Mouse (Mus musculus) bone marrow macrophage, adult 2 months (primary cell): ENCODE measurements around the gene Prpf40b. TPM values are rescaled to one million over a fixed set of nuclear protein-coding genes. Genes with fewer than 3 reads are reported as not detected.

ENCODE experiments used
- H3K27ac ChIP-seq: 2 replicates; pipeline ENCODE4 v1.5.1; 2012; ENCODE audit warnings: low read depth, low read length; ENCODE audit not compliant: insufficient read depth
- H3K4me1 ChIP-seq: 2 replicates; pipeline ENCODE4 v1.6.1; 2012; ENCODE audit warnings: low read length; ENCODE audit not compliant: control insufficient read depth, insufficient read depth
- H3K4me3 ChIP-seq: 2 replicates; pipeline ENCODE4 v1.5.1; 2012; ENCODE audit warnings: mild to moderate bottlenecking, low read length, moderate library complexity; ENCODE audit not compliant: insufficient read depth
- CTCF ChIP-seq: IDR thresholded peaks from 2 replicates; pipeline ENCODE4 v1.5.1; 2012; ENCODE audit warnings: low read depth, mild to moderate bottlenecking, low read length, moderate library complexity
- POLR2A ChIP-seq: IDR thresholded peaks from 2 replicates; pipeline ENCODE4 v1.6.1; 2012; ENCODE audit warnings: mild to moderate bottlenecking, low read depth, low read length, borderline replicate concordance
- polyA plus RNA-seq: library from polyadenylated mRNA; stranded (reverse); fragments of >200 nt; gene quantifications from 2 replicates; pipeline ENCODE4 v1.2.4, GENCODE M21; 2012; ENCODE audit not compliant: missing spikeins, insufficient read depth, insufficient read length

Gene Prpf40b
- polyA plus RNA-seq, 1 experiment, result 11.0 TPM

DNA sequence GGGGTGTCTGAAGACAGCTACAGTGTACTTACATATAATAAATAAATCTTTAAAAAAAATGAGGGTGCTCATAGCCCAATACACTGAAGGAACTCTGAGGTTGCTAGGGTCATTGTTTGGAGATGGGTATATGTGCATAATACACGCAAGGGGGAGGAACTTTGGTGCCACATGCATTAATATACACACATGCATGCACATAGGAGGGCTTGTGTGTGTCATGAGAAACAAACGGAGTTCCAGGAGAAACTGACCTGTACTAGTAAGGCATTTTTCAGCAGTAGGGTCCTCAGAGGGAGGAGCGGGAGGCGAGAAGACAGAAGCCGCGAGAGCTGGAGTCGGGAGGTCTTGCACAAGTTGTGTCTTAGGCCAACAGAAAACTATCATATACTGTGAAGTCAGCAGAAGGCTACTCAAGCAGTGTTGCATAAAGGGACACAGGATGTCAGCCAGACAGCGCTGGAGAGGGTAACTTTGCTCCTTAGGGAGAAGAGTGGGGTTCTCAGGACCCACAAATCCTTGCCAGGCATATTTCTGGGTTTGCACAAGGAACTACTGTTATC, 35.6 kb upstream of the Prpf40b start:
- Histone ChIP-seq H3K4me3 (peak overlapping the region; percentile 18), H3K27ac (peak overlapping the region; percentile 10), H3K4me1 (peaks cover 19% of the 10 kb centered on the region)
- TF ChIP-seq CTCF (no peak), POLR2A (no peak)

DNA sequence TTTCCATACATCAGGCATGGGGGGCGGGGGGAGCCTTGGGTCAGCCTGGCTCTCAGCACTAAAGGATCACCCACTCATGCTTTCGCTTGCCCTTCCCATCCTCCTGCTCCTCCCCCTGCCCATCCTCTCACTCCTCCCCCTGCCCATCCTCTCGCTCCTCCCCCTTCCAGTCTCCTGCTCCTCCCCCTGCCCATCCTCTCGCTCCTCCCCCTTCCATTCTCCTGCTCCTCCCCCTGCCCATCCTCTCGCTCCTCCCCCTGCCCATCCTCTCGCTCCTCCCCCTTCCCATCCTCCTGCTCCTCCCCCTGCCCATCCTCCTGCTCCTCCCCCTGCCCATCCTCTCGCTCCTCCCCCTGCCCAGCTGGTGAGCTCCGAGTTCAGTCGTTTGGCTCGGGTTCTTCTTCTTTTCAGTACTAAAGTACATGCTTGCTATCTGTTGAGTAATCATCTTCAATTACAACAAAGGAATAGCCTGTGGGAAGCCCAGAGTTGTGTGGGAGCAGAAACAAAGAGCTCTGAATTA, 35.1 kb upstream of the Prpf40b start:
- H3K4me3 ChIP-seq, result peak overlapping the region; percentile 18
- no peak for TF ChIP-seq POLR2A
- no peak for TF ChIP-seq CTCF
- H3K27ac ChIP-seq, result peak overlapping the region; percentile 18
- peaks cover 15% of the 10 kb centered on the region for H3K4me1 ChIP-seq

DNA sequence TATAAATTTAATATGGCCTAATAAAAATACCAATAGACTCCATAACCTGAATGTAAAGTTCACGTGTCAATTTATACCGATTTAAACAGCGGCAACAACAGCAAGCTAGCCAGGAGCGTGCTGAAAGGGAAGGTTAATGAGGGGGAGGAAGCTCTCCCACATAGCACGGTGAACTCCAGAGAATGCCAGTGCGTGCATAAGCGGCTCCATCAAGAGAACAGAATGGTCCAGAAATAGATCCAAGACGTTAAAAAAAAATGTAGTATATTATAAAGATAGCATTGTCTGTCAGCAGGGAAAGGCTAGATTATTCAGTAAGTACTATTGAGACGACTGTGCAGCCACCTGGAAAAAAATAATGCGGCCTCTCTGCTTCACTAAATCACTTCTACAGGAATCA, 32.2 kb upstream of the Prpf40b start:
- TF ChIP-seq POLR2A, result no peak
- TF ChIP-seq CTCF, result no peak
- Histone ChIP-seq H3K4me3 (no peak overlapping the region), H3K27ac (no peak overlapping the region), H3K4me1 (peaks cover 11% of the 10 kb centered on the region)

DNA sequence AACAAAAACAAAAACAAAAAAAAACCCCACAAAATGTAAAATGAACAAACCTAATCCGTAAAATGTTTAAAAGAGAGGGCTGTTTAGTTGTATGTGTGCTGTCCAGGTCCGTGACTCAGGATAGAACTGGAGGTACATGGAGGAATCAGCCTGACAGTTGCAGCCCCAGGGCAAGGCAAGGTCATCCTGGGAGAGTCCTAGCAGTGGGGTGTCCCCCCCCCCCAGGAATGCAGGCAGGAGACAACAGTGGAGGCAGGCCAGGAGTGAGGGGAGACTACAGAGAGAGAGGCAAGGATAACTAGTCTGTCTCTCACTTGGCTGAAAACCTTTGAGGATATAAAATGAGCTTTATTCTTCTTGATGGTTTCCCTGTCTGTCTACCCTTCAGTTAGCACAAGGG, 30.5 kb upstream of the Prpf40b start:
- peaks cover 11% of the 10 kb centered on the region for H3K4me1 ChIP-seq
- no peak overlapping the region for H3K27ac ChIP-seq
- H3K4me3 ChIP-seq, result no peak overlapping the region
- no peak for TF ChIP-seq POLR2A
- no peak for TF ChIP-seq CTCF

DNA sequence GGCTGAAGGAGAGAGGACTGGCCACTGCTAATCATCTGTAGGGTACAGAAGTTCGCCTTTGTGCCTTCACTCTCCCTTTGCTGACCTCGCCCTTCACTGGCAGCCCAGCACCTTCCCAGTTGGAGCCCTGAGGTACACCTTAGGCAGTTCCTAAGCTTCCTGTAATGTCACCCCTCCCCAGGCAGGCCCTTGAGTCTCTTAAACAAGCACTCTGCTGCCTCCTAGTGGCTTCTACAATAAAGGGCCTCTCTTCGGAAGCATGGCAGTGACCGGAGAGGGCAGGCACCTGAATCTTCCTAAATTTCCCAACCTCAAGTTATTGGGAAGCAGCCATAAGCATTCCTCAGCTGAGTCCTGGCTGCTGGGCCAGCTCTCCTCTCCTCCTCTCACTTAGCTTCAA, 29.2 kb upstream of the Prpf40b start:
- no peak for TF ChIP-seq POLR2A
- peak; percentile 84 for TF ChIP-seq CTCF
- Histone ChIP-seq H3K4me1 (peaks cover 3% of the 10 kb centered on the region), H3K4me3 (no peak overlapping the region), H3K27ac (no peak overlapping the region)

DNA sequence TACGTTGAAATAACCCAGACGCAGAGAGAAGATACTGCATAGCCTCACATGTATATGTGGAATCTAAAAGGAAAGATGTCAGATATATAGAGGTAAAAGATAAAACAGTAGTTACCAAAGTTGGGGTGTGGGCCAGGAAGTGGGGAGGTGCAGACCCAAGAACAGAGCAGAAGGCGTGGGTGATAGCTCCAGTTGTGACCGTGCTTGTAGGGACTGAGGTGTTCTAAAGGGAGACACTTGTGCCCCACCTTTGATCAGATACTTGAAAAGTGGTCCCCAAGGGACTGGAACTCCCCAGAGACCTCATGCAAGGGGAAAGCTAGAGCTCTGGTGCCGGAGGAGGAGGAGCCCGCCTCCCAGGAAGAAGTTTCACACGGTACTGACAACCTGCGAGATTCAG, 18.8 kb upstream of the Prpf40b start:
- Histone ChIP-seq H3K4me3 (no peak overlapping the region), H3K27ac (no peak overlapping the region), H3K4me1 (no peaks in the 10 kb centered on the region)
- TF ChIP-seq CTCF (no peak), POLR2A (no peak)

DNA sequence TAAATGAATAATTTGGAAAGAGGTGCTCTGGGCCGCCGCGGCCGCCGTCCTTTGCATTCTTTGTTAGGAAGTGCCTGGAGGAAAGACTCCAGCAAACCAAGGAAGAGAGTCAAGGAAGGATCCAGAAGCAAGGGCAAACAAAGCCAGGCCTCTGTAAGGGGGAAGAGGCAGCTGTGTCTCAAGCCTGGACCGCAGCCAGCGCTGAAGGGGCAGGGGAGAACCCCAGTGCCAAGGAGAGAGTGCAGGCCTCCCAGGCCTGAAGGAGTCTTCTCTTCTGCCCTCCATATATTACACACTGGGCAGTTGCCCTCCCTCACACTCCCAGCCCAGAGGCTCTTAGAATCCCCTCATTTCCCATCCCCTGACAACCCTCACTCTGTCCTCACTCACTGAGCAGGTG, 16.6 kb upstream of the Prpf40b start:
- Histone ChIP-seq H3K4me3 (no peak overlapping the region), H3K27ac (no peak overlapping the region), H3K4me1 (no peaks in the 10 kb centered on the region)
- TF ChIP-seq POLR2A, result no peak
- no peak for TF ChIP-seq CTCF

DNA sequence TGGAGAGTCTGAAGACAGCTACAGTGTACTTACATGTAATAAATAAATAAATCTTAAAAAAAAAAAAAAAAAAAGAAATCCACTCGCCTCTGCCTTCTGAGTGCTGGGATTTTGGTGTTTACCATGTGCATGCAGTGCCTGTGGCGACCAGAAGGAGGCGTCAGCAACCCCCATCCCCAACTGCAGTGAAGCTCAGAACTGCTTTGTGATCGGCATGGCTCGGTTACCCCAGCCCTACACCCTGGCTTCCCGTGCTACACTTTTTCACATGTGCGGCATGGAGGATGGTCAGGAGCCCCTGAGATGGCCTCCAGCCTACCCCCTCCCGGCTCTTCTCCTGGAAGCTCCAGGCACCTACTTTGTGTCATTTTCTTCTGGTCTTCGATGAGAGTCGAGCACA, 11.4 kb upstream of the Prpf40b start:
- Histone ChIP-seq H3K4me1 (peaks cover 12% of the 10 kb centered on the region), H3K4me3 (no peak overlapping the region)
- no peak for TF ChIP-seq POLR2A
- no peak for TF ChIP-seq CTCF

DNA sequence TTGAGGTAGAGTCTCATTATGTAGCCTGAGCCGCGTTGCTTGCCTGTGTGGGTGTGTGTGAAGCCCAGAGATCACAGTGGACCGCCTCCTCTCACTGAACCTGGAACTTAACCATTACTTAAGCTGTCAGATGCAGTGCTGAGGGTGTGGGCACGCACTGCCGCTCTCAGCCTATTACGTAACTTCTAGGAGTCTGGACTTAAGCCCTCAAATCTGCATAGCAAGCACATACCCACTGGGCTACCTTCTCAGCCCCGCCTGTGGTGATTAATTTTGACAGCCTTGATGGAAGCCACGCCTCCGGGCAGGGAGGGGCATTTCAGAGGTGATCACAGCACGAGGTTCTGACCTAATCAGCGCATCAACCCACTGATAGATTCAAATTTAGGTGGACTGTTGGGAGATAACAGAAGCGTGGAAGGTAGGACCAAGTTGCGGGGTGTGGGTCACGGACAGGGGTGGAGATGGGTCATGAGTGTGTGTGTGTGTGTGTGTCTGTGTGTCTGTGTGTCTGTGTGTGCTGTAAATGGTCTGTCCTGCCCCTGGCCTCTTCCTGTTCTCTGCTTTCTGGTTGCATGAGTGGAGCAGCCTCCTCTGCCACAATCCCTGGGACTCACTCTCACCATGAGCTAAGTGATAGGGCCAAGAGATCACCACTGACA, 10.2 kb upstream of the Prpf40b start:
- H3K4me1 ChIP-seq, result peaks cover 12% of the 10 kb centered on the region
- H3K4me3 ChIP-seq, result no peak overlapping the region
- TF ChIP-seq CTCF, result no peak
- no peak for TF ChIP-seq POLR2A
- no peak overlapping the region for H3K27ac ChIP-seq

More for the DNA sequence above, 11.4 kb upstream of the Prpf40b start:
- H3K27ac ChIP-seq, result no peak overlapping the region

DNA sequence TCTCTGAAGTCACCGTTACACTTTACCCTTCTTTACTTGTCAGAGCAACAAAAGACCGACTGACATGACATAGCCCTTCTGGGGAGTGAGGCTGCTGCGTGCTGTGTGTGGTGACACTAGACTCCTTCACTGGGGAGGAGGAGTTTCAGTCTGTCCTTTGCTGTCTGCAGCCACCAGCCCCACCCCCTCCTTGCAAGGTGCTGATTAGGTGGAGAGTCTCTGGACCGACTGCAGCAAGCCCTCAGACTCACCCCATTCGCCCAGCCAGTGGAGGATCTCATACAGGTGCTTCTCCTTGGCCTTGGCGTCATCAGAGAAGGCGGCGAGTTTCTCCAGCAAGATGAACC, 9.7 kb upstream of the Prpf40b start:
- no peak overlapping the region for H3K4me3 ChIP-seq
- no peak for TF ChIP-seq POLR2A
- TF ChIP-seq CTCF, result no peak
- H3K4me1 ChIP-seq, result peaks cover 12% of the 10 kb centered on the region
- no peak overlapping the region for H3K27ac ChIP-seq

DNA sequence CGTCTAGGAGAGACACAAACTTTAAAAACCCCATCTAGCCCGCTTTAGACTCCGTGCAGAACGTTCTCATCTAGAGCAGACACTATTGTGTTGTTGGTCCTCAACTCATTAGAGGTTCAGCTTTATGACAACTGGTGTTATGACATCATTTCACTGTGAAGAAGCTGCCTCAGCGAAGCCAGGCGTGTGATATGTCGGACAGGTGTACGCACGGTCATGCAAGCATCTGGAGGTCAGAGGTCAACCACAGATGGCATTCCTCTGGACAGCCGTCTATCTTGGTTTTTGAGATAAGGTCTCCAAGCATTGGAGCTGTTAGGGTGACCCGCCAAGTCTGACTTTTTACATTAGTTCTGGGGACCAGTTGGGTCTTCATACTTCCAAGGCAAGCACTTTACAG, 4.3 kb upstream of the Prpf40b start:
- no peak overlapping the region for H3K27ac ChIP-seq
- H3K4me1 ChIP-seq, result peaks cover 6% of the 10 kb centered on the region
- no peak overlapping the region for H3K4me3 ChIP-seq
- TF ChIP-seq CTCF (no peak), POLR2A (no peak)
